Comparison of ENCODE assay signal across 8 mouse cellular contexts in genomic region chr12:112929562-112930352, GRCm38 (mm10). TPM values are rescaled to one million over a fixed set of nuclear protein-coding genes. Genes with fewer than 3 reads are reported as not detected.
DNase-seq lines count a peak whose midpoint lies in the region; ATAC-seq lines count a peak whose summit lies in the region.

TSS of gene Jag2 (minus strand) at chr12:112929776.

- no peaks in the 10 kb centered on the region for H3K9me3 ChIP-seq in hindbrain, embryonic 13.5 days

- H3K4me3 ChIP-seq in hindbrain, embryonic 13.5 days, result peak within 1 kb of the TSS; percentile 72

- ATAC-seq in hindbrain, embryonic 13.5 days (ENCODE audit: low FRiP score), result peak; percentile 55
- ATAC-seq in activated CD4-positive, CD25-positive, alpha-beta regulatory T cell, adult 4 months, result no peak

- H3K36me3 ChIP-seq in hindbrain, embryonic 13.5 days, result no peaks in the 10 kb centered on the region

- peak within 1 kb of the TSS; percentile 89 for H3K9ac ChIP-seq in hindbrain, embryonic 13.5 days

- peaks cover 59% of the 10 kb centered on the region for H3K27me3 ChIP-seq in hindbrain, embryonic 13.5 days

- under 1% methylated on average over 51 of the region's 85 CpGs for WGBS in hindbrain, embryonic 13.5 days

- DNase-seq in adrenal gland, postnatal 10 days, result peak; percentile 65
- DNase-seq in cerebellum, postnatal 4 days (ENCODE audit: low spot score in 2 of 2), result peak; percentile 42 to 54
- peak; percentile 64 to 78 for DNase-seq in gastrocnemius, adult 8-10 months (ENCODE audit: low spot score in 2 of 2)
- peak; percentile 63 to 71 for DNase-seq in left cerebral cortex, adult 8-10 months (ENCODE audit: low spot score in 2 of 2)
- peak; percentile 72 for DNase-seq in lung, postnatal 36 days
- peak; percentile 80 for DNase-seq in right cerebral cortex, postnatal 4 days

- H3K27ac ChIP-seq in hindbrain, embryonic 13.5 days, result peak within 1 kb of the TSS; percentile 93

- peak within 1 kb of the TSS; percentile 64 for H3K4me2 ChIP-seq in hindbrain, embryonic 13.5 days

- peaks cover 48% of the 10 kb centered on the region for H3K4me1 ChIP-seq in hindbrain, embryonic 13.5 days (replicated peaks)

RNA-seq across cellular contexts. Expression of gene Jag2, which starts in this region (rescaled TPM):
- 10 to 100 TPM; 13.2 to 23.1 TPM for total RNA-seq in adrenal gland, postnatal 10 days (2021)
- 10 to 100 TPM; 22.3 to 31.0 (median 26.7) TPM for total RNA-seq in gastrocnemius, adult 8-10 months (2022)
- 8.4 and 10.7 TPM in 2 replicates for polyA plus RNA-seq in hindbrain, embryonic 13.5 days (2015; fragmentation: Nextera tagmentation; extraction: Ambion mirVana)
- total RNA-seq in left cerebral cortex, adult 8-10 months (2022), result 10 to 100 TPM; 48.1 to 69.9 (median 58.9) TPM
- under 1 TPM in 1 of 2 experiments, not detected in 1; 0.74 TPM for polyA plus RNA-seq in activated CD4-positive, CD25-positive, alpha-beta regulatory T cell, adult 4 months (2017; shearing (Covaris generic))
